Mouse (Mus musculus): ENCODE measurements around the gene Akap2.

The Akap2 gene

DNA sequence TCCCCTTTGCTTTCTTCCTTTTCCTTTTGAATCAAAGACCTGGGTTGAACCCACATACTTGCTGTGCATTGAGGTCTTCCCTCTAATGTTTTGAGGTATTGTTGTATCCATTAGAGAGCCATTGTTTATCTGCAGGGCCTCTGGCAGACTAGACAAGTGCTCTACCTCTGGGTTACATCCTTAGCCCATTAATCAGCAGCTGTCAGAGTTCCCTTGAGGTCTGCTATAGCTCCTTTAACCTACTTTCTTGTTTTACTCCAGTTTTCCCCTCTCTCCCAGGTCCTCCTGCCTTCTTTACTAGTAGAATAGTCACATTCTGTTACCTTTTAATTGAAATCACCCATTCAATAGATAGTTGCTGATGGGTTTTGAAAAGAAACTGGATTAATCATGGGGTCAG is 71.7 kb downstream of the Akap2 start:
- TF ChIP-seq GATA4 (IDR thresholded peaks at IDR 0.05; ENCODE audit: insufficient replicate concordance, low read length), result no peak

DNA sequence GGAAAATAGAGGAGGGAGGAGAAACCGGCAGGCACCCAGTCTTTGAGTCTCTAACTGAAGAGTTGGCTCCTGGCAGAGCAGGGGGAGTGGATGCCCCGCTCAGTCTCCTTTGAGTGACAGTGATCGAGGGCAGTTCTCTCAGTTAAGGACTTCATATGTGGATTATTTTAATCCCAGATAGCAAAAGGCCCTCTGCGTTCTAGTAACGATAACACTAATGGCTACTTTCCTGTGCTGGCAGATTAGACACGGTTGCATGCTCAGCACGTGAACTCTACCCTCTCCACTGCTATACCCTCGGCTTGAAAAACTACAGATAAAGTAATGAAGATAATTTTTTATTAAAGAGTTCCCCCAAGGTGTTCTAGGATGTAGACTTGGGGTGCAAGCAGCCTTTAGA is 76.5 kb downstream of the Akap2 start:
- TF ChIP-seq GATA4 (IDR thresholded peaks at IDR 0.05; ENCODE audit: insufficient replicate concordance, low read length), result peak; percentile 97

GRCm38 (mm10) chr4:57794547-57794946 is 77.1 kb downstream of the Akap2 start:
- no peak for TF ChIP-seq GATA4 (IDR thresholded peaks at IDR 0.05; ENCODE audit: insufficient replicate concordance, low read length)

- peak; percentile 56 for TF ChIP-seq GATA4 (IDR thresholded peaks at IDR 0.05; ENCODE audit: insufficient replicate concordance, low read length)
Observed at GRCm38 (mm10) chr4:57797548-57798285, 80.3 kb downstream of the Akap2 start.

DNA sequence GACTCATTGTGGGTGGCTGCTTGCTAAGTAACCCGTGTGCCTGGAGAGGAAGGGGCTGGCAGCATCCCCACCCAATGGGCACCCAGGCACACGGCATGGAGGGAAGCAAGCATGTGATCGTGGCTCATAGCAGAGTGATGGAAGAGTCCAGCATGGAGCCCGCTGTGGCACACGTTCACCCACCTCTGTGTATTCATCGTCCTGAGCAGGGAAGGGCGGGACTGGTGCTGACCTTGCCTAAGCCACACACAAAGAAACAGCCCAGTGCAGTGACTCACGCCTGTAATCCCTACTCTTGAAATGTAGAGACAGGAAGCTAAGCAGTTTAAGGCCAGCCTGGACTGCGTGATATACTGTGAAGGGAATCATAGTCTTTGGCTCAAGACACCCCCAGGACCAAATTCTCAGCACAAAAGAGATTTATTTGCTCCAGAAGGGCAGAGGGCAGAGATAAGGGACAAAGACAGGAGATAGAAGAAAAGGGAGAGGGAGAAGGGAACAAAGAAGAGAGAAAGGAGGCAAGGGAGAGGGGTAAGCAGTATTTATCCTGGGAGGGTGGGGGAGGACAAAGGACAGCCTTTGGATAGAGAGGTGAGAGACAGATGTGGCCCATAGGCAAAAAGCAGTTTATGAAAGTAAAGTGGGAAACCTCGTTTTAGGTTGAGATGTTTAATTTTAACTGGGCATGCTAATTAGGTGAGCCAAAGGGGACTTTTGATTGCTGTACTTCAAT is 81.0 kb downstream of the Akap2 start:
- TF ChIP-seq GATA4 (IDR thresholded peaks at IDR 0.05; ENCODE audit: insufficient replicate concordance, low read length), result no peak

- TF ChIP-seq GATA4 (IDR thresholded peaks at IDR 0.05; ENCODE audit: insufficient replicate concordance, low read length), result no peak
Observed at GRCm38 (mm10) chr4:57799297-57799696, 81.8 kb downstream of the Akap2 start.

- no peak for TF ChIP-seq GATA4 (IDR thresholded peaks at IDR 0.05; ENCODE audit: insufficient replicate concordance, low read length)
Observed at GRCm38 (mm10) chr4:57801239-57801638, 83.8 kb downstream of the Akap2 start.

GRCm38 (mm10) chr4:57801986-57802385 is 84.5 kb downstream of the Akap2 start:
- TF ChIP-seq GATA4 (IDR thresholded peaks at IDR 0.05; ENCODE audit: insufficient replicate concordance, low read length), result no peak

DNA sequence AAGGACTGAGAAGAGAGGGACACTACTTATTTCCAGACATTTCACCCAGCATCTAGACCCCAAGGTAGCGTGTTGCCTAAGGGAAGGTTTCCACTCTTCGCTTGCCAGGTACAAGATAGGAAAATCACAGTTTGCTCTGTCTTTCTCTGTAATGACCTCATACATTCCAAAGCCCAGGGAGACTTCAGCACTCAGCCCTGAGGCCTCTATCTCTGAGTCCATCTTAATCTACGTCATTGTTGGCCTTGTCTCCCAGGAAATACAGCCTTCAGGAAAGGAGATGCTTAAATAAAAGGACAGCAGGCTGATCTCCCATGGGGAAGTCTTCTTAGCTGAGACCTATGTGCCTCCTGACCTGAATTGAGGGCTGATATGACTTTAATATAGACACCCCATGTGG is 85.0 kb downstream of the Akap2 start:
- TF ChIP-seq GATA4 (IDR thresholded peaks at IDR 0.05; ENCODE audit: insufficient replicate concordance, low read length), result no peak

DNA sequence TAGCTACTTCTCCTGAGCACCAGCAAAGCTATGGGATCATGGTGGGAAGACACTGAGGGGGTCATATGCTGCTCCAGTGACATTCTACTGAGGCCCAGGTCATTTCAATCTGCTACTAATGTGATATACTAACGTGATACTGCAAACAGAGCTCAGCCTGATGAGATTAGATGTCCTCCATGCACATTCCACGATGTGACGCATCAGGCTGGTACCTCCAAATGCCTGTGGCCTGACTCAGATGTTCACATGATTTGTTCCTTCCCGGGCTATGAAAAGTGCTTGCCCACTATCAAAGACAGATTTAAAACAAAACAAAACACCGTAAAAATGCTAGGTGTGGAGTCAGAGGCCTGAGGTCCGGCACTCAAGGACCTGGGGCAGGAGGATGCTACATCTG is 87.4 kb downstream of the Akap2 start:
- no peak for TF ChIP-seq GATA4 (IDR thresholded peaks at IDR 0.05; ENCODE audit: insufficient replicate concordance, low read length)

- no peak for TF ChIP-seq GATA4 (IDR thresholded peaks at IDR 0.05; ENCODE audit: insufficient replicate concordance, low read length)
Observed at GRCm38 (mm10) chr4:57809449-57809848, 92.0 kb downstream of the Akap2 start.

- TF ChIP-seq GATA4 (IDR thresholded peaks at IDR 0.05; ENCODE audit: insufficient replicate concordance, low read length), result no peak
Observed at GRCm38 (mm10) chr4:57812075-57812474, 94.6 kb downstream of the Akap2 start.

DNA sequence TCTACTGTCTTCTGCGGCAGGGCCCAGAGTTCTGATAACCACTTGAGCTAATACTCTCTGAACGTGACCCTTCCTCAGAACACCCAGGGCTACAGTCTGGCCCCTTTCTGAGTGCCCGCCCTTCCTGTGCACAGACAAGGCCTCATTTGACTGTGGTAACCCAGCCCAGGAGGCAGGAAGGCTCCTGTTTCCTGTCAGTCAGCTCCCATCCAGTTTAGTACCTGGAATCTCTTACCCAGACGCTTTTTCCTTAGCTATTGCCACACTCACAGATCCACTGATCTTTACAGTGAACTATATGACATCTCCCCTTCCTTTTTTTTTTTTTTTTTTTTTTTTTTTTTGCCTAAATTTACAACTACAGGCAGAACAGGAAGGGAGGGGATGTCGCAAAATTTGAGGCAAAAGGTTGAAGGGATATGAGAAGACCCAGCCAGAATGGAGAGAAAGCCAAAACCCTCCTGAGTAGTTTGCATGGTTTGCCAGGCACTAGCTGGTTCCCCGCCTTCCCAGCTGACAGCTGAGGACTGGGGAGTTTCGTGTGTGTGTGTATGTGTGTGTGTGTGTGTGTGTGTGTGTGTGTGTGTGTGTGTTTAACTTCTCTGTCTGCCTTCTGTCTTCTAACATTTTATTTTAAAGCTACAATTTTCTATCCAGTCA is 95.6 kb downstream of the Akap2 start:
- peak; percentile 56; the same call in 1 of the 2 replicates for TF ChIP-seq GATA4 (IDR thresholded peaks at IDR 0.05; ENCODE audit: insufficient replicate concordance, low read length)

- no peak for TF ChIP-seq GATA4 (IDR thresholded peaks at IDR 0.05; ENCODE audit: insufficient replicate concordance, low read length)
Observed at GRCm38 (mm10) chr4:57813576-57813945, 96.1 kb downstream of the Akap2 start.

GRCm38 (mm10) chr4:57815355-57815754 is 97.9 kb downstream of the Akap2 start:
- no peak for TF ChIP-seq GATA4 (IDR thresholded peaks at IDR 0.05; ENCODE audit: insufficient replicate concordance, low read length)

DNA sequence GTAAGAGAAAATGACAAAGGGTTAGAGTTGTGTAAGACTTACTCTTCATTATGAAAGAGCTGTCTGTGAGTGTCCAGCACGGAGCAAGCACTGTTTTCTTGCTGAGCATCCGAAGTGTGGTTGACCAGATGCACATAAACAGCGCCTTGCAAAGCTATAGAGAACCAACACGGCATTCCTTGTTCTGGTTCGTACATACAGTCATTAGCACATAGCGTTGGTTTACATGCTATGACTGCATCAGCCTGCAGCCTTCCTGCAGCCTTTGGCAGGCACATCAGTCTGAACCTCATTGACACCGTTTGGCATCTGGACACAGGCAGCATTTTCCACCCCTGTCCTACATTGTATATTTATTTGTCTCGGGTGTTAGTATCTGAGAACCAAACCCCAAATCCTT is 98.7 kb downstream of the Akap2 start:
- no peak for TF ChIP-seq GATA4 (IDR thresholded peaks at IDR 0.05; ENCODE audit: insufficient replicate concordance, low read length)
